Mouse (Mus musculus) large intestine, adult 2 months (tissue): ENCODE data around the gene Cyp1a1. TPM values are rescaled to one million over a fixed set of nuclear protein-coding genes. Genes with fewer than 3 reads are reported as not detected.

Experiments used
- DNase-seq: peaks from one replicate; pipeline ENCODE4 v3.0.0-alpha.2; 2012; ENCODE audit warnings: low read depth, low spot score
- WGBS: fragments of 180-500 bp; shearing (Covaris S2); methylation state at CpG from one replicate; pipeline ENCODE4 v1.1.7; 2018; 5-methylcytosine and 5-hydroxymethylcytosine counted together
- polyA plus RNA-seq: library from polyadenylated mRNA; depleted of rRNA; stranded (reverse); fragments of >200 nt; gene quantifications from 2 replicates; pipeline ENCODE4 v1.2.3, GENCODE M21; 2012

The Cyp1a1 gene
- polyA plus RNA-seq, 1 experiment = 0.04 TPM

DNA sequence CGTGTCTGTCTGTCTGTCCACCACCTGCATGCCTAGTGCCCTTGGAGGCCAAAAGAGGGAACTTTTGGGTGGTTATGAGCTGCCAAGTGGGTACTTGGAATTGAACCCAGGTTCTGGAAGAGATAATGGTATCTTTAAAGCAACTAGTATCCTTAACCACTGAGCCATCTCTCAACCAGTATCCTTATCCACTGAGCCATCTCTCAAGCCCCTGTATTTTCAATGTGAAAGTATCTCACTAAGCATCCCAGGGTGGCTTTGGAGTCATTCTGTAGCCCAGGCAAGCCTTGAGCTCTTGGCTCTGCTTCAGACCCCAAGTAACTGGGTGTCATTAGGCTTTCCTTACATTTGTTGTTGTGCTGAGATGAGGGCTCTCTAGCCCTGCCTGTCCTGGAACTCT is 32.8 kb upstream of the Cyp1a1 start:
- DNase-seq = no peak
- 79% methylated on average over 1 of the region's 1 CpGs for WGBS

DNA sequence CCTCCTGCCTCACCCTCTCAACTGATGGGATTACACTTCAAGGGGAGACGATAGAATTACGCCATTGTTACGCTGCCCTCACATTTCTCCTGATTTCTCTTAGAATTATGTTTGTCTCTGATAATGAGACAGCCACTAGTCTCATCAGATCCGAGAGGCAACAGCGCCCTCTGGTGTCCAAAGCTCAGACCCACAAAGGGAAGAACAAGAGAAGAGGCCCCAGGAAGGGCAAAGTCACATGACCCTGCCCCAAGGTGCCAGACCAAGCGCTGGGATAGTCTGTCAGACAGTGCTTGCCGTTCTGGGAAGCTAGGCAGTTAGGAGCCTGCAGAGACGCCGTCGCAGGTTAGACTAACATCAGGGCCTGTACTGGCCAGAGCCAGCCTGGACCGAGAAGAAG is 32.0 kb upstream of the Cyp1a1 start:
- peak; percentile 96 for DNase-seq
- 1% methylated on average over 11 of the region's 11 CpGs for WGBS

DNA sequence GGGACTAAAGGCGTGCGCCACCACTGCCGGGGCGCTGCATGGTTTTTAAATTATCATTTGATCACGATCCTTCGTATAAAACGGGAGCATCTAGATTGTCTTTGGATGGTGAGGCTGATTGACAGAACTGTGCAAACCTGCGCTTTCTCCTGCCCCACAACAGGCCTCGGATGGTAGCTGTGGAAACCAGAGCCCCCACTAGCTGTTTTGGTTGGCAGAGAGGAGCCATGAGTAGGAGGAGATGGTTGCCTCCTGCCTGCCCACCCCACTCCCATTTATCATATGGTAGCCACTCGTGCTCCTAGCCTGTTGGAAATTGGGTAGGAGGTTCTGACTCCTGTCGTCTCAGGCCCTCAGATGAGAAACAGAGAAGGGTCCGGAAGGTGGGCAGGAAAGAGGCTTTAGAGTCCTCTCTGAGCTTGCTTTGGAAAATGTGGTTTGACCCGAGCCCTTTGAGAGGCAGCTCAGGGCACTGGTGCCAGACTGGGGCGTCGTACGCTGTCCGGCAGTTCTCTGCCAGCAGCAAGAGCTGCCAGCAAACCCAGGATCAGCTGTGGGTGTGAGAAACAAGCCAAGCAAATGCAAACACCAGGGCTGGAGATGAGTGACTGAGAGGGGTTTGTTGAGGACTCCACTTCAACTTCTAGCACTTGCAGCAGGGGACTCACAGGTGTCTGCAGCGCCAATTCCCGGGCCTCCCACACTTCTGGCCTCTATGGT is 30.9 kb upstream of the Cyp1a1 start:
- WGBS = 90% methylated on average over 19 of the region's 19 CpGs
- no peak for DNase-seq

DNA sequence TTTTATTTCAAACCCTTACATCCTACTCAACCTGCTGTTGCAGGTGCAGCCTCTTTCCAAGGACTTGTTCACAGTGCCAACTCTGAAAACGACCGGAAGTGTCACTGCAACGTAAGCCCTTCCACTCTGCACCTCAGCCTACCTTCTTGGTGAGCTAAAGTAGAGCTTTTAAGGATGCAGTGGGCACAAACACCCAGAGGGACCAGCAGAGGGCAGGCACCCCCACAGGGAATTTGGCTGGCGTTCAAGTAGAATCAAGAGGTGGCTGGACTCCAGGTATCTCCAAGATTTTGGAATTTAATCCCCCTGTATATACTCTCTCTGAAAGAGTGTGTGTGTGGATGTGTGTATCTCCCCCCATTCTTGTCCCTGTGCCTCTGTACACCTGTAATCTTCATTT is 29.9 kb upstream of the Cyp1a1 start:
- no peak for DNase-seq
- WGBS = 54% methylated on average over 4 of the region's 4 CpGs

DNA sequence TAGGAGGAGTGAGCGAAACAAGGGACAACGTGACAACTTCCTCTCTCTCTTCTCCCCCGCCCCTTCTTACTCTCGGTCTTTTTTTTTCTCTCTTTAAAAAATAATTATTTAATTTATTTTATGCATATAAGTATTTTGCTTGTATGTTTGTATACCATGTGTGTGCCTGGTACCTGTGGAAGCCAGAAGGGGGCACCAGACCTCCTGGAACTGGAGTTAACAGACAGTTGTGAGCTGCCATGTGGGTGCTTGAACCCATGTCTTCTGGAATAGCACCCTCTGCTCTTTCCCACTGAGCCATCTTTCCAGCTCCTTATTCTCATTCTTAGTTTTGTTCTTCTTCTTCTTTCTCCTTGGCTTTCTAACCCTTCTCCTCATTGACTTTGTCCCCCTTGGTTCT is 28.8 kb upstream of the Cyp1a1 start:
- WGBS = 76% methylated on average over 4 of the region's 4 CpGs
- DNase-seq = no peak

DNA sequence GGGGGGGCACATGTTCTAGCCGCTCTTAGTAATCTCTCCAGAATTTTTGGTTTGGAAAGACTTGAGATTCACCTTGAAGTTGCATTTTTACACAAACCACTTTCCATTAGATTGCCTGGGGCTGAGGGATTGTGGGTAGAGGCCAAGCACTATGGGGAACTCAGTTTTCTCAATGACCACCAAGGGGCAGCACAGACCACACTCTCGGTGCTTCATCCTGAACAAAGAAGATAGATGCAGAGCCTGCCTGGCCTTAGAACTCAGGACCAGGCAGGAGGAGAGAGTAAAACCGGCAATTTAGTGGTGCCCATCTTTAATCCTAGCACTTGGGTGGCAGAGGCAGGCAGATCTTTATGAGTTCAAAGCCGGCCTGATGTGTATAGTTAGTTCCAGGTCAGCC is 28.0 kb upstream of the Cyp1a1 start:
- DNase-seq = no peak

DNA sequence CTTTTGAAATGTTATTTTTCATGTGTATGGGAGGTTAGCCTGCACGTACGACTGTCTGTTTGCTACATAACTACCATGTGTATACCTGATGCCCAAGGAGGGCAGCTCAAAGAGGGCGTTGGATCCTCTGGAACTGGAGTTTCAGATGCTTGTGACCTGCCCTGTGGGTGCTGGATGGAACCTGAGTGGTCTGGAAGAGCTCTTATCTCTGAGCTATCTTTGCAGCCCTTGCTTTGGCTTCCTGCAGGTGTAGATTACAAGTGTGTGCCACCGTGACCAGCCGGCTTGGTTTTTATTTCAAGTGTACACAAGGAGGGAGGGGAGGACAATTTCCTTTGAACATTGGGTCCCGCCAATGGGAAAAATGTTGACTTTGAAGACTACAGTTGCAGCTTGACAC is 27.2 kb upstream of the Cyp1a1 start:
- no peak for DNase-seq
- WGBS = 27% methylated on average over 6 of the region's 6 CpGs

More for the DNA sequence above, 28.0 kb upstream of the Cyp1a1 start:
- WGBS = 15% methylated on average over 4 of the region's 4 CpGs

DNA sequence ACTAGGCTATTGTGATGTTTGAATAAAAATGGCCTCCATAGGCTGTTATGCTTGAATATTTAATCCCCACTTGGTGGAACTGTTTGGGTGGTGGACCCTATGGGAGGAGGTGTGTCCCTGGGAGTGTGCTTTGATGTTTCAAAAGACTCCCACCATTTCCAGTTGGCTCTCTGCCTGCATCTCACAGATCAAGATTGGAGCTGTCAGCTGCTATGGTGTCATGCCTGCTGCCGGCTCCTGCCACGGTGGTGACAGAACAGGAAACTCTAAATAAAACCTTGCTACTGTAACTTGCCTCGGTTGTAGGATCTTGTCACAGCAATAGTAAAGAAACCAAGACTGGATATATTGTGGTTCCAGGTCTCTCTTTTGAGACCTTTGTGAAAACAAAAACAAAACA is 26.2 kb upstream of the Cyp1a1 start:
- WGBS = 59% methylated on average over 3 of the region's 3 CpGs
- no peak for DNase-seq

DNA sequence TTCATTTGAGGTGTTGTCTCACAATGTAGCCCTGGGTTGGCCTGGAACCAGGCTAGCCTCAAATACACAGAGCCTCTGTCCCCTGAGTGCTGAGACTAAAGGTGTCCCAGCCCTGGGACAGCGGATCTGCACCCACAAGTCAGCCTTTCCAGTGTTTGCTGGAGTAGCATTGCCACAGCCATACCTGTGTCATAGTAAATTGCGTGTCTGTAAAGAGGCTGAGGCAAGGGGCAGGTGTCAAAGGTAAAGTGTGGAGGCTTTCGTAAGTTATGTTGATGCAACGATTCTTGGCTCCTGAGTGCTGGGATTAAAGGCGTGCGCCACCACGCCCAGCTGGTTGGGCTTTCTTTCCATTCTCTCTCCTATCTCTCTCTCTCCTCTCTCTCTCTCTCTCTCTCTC is 23.1 kb upstream of the Cyp1a1 start:
- 25% methylated on average over 7 of the region's 7 CpGs for WGBS
- no peak for DNase-seq

DNA sequence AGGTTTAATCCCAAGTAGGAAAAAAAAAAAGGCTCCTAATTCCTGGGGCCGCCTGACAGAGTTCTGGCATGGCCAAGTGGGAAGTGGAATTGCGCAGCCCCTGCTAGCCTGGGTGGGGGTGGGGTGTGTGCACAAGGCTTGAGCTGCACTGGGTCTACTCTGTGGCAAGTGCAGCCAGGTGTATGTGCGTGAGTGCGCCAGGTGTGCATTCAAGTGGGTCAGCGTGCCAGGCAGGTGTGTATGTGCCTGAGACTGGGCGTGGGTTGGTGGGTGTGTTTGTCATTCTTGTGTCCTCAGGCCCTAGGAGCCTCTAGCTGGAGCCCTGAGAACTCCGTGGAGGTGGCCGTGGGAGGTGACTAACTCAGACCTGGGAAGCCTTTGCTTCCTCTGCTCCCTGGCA is 21.2 kb upstream of the Cyp1a1 start:
- no peak for DNase-seq
- WGBS = 38% methylated on average over 8 of the region's 8 CpGs

DNA sequence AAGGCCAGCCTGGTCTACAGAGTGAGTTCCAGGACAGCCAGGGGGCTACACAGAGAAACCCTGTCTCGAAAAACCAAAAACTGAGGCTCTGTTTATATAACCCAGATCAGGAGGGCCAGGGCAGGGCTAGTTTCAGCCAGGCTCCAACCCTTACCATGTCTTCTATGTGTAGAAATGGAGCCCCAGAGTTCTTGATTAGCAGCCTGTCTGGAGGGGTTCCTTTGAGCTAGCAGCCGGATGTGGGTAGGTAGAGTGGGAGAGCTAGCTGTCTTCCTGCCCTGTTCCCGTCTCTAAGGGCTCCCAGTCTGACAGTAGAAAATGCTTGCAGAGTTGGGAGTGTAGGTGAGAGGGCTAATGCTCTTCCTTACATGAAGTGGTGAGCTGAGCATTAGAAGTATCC is 20.6 kb upstream of the Cyp1a1 start:
- DNase-seq = no peak
- WGBS = 70% methylated on average over 3 of the region's 3 CpGs

DNA sequence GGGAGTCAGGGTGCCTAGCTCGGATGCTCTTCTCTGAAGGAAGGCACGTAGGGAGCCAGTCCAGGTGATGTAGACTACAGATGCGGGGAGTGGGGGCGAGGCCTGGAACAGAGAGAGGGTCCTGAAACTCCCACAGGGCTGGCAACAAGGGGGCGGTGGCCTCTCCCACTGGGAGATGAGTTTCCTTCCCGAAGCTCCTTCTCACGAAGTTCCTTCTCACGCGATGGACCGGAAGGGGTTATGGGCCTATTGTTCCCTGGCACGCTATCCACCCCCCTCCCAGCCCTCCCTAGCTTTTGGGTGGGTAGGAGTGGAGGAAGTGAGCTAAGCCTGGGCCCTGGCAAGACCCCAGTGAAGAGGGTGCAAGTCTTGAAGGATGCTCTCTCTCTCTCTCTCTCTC is 19.9 kb upstream of the Cyp1a1 start:
- 49% methylated on average over 11 of the region's 11 CpGs for WGBS
- DNase-seq = no peak

DNA sequence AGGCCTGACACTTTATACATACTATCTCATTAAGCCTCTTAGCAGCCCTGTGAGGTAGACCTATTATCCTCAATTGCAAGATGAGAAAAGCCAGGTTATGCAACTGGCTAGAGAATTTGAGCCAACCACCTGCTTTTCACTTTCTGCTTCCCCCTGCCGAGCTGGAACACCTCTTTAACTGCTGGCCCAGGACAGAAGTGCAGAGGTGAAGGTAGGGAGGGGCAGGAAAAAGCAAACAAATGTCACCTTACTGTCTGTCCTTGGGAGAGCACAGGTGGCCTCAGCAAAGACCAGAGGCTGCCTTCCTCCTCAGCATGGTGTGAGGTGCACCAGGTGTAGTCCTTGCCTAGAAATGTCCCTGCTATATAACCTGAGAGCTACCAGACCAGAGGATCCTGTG is 19.5 kb upstream of the Cyp1a1 start:
- 15% methylated on average over 1 of the region's 1 CpGs for WGBS
- DNase-seq = no peak

DNA sequence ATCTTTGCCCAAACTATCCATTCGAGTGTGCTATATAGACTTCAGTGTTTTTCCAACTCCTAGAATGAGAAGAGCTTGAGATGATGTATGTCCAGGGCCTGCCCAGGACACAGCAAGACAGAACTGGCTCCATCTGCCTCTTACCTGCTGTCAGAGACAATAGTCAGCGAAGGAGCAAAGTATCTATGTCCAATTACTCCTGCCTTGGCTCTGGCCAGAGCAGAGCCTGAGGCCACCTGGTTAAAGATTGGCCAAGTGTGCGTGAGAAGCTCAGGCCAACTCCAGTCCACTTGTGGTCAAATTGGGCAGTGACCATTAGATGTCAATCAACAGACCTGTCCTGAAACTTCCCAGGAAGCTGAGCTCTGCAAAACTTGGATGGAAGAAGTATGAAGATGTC is 18.2 kb upstream of the Cyp1a1 start:
- WGBS = 88% methylated on average over 3 of the region's 3 CpGs
- no peak for DNase-seq

DNA sequence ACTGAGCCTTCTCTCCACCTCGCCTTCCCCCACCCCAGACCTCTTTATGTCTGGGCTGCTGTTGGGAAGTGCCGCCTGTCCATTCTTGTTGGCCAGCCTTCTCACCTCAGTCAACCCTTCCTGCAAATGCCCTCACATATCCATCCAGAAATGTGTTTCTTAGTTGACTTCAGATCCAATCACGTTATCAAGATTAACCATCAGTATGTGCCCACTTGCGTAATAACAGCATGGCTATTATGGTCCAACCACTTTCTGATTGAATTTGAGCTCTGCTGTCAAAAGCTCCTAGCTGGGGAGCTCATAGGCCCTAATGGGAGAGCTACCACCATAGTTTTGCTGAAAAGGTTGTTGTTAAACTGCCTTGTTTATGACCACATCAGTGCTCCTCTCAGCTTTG is 16.7 kb upstream of the Cyp1a1 start:
- no peak for DNase-seq
- 88% methylated on average over 4 of the region's 4 CpGs for WGBS

DNA sequence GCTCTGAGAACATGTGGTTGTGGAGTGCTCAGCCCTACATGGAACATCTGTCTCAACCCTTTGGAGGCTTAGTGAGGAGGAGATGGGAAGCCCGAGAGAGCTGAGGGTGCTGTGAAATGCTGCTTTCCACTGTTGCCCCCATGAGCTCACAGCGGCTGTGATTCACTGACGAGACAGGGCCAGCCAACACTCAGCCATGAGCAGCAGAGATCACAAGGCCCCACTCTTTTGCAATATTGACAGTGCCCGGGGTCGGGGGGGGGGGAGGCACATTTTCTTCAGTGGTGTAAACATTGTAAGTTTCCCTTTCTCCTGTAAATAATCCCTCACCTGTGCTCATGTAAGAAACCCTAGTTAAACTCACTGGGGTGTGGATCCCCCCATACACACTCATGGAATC is 16.2 kb upstream of the Cyp1a1 start:
- no peak for DNase-seq
- WGBS = 70% methylated on average over 5 of the region's 5 CpGs

DNA sequence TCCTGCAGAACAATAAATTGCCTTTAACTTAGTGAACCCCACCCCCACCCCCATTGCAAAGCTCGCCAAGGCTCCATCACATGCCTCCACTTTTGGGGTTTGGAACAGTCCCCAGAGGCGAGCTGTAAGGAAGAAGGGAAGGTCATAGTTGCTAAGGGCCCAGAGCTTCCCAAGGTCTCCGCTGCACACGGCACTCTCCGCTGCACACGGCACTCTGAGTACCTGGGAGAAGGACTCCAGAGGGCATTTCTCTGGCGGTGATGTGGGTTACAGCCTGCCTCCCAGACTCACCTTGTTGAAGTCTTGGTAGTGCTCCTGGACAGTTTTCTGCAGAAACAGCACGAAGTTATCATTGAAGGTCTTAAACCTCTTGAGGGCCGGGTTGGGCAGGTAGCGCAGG is 6.3 kb upstream of the Cyp1a1 start:
- no peak for DNase-seq
- WGBS = 81% methylated on average over 10 of the region's 10 CpGs

DNA sequence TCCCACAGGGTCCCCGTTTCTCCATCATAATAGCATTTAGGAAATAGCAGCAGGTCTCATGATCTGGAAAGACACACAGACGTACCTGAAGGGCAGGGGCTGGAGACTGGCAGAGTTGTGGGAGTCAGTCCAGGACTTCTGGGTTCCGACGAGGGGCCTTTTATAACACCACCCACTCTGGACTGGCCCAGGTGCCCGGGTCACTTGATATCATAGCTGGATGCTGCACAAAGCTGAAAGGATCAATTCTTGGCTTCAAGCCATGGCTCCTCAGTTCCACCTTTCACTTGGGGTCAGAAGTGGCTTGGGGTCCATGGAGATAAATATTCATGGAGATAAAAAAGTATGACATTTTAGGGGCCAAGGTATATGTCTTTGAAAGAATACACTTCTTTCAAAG is 4.2 kb upstream of the Cyp1a1 start, which contains the start of gene Cyp1a2:
Gene Cyp1a2 (minus strand): TSS at position 184 of the 400 bp plus-strand sequence.
- DNase-seq = no peak
- 77% methylated on average over 5 of the region's 5 CpGs for WGBS

DNA sequence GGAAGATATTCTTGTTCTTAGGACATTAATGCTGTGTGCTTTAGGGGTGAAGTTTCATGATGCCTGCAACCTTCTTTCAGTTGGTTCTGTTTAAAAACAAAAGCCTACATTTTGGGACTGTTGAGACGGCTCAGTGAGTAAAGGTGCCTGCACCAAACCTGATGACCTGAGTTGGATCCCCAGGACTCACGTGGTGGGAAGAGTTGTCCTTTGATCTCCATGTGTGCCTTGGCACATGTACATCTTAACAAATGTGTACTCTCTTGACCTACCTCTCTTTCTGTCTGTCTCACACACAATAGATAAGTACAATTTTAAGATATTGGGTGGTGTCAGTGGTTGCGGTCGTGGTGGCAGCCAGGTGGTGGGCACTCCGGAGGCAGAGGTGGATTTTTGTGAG is 1.7 kb upstream of the Cyp1a1 start:
- DNase-seq = no peak
- WGBS = 81% methylated on average over 5 of the region's 5 CpGs

DNA sequence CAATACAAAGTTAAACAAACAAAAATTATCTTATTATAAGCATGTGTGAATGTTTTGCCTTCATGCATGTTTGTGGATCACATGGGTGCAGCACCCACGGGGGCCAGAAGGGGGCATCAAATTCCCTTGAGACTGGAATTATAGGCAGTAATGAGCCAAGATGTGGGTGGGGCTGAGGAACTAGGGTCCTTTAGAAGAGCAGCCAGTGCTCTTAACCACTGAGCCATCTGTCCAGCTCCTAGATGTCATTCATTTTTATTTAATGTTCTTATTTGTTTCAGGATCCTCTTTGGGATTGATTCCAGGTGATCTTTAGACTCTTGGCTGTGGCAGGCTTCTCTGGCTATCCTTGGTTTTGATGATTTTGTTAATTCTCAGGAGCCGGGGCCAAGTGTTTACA is 430 bp downstream of the Cyp1a1 start:
- WGBS = 25% methylated on average over 2 of the region's 2 CpGs
- DNase-seq = no peak

DNA sequence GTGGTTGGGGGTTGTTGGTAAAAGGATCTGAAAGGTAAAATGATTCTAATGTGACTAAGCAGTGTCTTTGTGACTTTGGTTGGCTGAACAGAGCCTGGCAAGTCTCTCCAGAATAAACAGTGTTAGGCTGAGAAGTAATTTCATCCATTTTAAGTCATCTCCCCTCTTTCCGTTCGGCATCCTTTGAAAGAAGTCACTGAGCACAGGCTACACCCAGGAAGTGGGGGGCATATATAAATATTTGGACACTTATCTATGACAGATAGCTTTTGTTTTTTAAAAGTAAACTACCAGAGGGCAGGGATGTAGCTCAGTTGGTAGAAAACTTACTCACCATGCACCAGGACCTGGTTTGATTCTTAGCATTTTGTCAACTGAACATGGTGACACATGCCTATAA is 878 bp downstream of the Cyp1a1 start:
- no peak for DNase-seq
- WGBS = 38% methylated on average over 2 of the region's 2 CpGs

DNA sequence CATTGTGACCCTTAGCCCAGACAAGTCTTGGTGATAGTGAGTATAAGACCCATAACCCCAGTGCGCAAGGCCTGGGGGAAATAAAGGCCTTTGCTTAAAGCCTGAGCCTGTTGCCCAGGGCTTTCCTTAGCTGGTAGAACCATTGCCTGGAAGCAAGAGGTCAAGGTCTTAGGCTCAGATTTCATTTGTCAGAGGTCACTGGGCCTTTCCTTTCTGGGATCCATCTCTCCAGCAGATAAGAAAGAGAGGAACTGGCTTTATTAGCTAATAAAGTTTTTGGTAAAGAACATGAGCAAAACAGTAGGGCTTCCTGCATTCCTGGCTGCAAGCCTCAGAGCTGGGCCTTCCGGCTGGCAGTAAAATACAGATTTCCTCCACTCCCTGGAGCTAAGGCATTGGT is 6.4 kb downstream of the Cyp1a1 start:
- 73% methylated on average over 2 of the region's 2 CpGs for WGBS
- no peak for DNase-seq
